Mouse (Mus musculus): Measurements from ENCODE around the gene Rcsd1.

Rcsd1 gene

DNA sequence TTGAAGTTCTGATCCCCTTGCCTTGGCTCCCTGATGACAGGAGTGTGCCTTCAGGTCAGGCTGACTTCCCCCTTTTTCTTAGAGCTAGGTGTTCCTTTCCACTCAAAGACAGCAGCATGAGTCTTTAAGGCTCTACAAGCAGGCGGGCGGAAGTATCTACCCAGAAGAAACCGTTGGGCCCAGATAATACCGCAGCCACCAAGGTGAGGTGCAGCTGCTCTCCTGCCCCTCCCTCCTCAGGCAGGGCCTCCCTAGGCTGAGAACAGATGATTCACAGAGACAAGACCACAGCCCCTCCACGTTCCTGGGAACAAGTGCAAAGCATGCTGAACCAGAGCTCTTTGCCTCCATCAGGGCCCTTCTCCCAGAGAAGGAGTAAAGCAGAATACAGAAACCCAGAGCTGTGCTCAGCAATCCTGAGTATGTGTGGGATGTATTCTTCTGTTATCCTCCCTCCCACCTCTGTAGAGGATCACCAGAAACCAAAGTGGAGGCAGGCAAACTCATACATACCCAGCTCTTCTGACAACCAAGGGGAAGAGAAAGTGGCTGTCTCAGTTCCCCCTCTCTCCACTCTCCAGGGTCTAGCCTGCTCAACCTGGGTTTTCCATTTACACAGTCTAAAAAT is at the start of gene Rcsd1:
Gene Rcsd1, minus strand, starts transcription at position 129 of the 628 bp plus-strand sequence.
- no peak for DNase-seq

DNA sequence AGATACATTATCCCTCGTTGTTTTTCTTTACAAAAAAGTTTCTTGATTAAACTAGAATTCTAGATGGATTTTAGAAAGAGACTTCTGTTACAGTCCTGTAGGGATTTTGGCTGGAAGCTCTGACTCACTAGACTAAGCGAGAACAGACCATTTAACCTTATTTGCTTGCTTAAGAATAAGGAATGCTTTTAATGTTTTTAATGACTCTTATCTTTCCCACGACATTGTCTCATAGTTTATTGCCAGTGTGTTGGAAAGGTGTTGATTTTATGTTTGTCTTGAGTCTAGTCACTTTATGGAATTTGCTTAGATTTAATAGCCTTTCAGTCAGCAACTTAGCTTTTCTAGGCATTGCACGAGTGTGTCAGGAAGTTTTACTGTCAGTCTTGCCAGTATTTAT is 45.6 kb upstream of the Rcsd1 start:
- DNase-seq: no peak

DNA sequence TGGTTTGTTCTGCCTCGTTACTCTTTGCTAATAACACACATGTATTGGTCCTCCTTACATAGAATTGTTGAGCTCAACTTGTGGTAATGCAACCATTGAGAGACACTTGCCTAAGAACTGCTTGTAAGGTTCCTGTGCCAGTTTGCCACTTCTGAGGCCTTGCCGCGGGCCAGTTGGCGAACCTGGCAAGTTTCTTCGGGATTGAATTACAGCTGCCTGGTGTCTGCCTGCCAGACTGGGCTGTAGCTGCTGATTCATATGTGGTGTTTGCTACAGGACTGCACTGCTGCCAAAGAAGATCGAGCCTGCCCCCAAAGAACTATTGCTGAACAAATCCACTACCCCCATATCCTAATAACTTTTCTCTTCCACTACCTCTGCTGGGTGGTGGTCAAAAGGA is 44.6 kb upstream of the Rcsd1 start:
- no peak for DNase-seq

DNA sequence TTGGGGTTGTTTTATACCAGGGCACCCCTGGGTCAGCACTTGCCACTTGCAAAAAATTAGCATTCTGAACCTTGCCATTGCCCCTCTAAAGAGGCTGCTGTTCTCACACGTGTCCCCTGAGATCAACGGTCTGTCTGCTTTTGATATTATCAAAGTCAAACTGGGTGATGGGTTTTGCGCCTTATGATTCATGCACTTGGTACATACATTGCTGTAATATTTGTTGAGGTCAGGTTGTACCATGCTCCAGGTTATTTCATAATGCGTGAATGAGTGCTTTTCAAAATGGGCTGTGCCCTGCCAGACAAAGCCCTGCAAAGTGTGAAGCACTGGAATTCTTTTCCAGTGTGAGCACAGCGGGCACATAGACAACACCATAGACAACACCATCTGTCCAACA is 42.3 kb upstream of the Rcsd1 start:
- DNase-seq: no peak

GRCm38 (mm10) chr1:165751142-165751541 is 41.6 kb upstream of the Rcsd1 start:
- no peak for DNase-seq

DNA sequence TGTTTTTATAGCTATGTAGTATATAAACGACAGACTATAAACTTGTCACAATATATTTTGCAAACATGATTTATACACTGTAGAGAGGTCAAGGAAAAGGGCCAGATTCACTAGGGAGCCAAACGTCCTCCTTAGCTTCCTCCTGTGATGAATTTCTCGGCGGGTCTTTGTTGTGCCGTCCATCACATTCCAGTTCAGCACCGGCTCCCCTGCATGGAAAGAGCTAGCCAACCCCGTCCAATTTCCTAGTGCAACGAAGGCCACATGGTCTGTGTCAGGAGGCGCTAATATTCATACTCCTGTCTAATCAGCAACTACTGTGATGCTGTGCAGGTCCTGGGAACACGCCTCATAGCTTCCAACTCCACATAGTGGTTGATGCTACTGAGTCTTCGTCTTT is 38.5 kb upstream of the Rcsd1 start:
- DNase-seq: peak in 1 of 2 experiments; percentile 3

DNA sequence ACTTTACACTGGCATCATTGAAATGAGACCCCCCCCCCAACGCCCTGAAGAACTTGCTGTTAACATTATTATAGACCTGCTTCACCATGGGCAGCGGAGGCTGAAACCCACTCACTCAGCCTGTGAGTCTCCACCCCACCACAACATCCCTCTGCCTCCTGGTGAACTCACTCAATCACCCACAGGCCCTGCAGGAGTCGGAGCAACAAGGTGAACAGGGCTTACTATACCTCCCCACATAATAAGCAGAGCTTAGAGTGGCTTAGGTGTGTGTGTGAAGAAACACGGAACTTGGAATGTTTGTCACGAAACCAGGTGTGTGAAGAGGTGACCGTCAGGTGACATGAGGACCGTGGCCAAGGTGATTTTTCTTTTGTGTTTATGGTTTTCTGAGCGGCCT is 32.4 kb upstream of the Rcsd1 start:
- no peak for DNase-seq

GRCm38 (mm10) chr1:165738985-165739384 is 29.4 kb upstream of the Rcsd1 start:
- no peak for DNase-seq

- DNase-seq: no peak
These were observed 28.3 kb upstream of the Rcsd1 start for GRCm38 (mm10) chr1:165737867-165738266.

DNA sequence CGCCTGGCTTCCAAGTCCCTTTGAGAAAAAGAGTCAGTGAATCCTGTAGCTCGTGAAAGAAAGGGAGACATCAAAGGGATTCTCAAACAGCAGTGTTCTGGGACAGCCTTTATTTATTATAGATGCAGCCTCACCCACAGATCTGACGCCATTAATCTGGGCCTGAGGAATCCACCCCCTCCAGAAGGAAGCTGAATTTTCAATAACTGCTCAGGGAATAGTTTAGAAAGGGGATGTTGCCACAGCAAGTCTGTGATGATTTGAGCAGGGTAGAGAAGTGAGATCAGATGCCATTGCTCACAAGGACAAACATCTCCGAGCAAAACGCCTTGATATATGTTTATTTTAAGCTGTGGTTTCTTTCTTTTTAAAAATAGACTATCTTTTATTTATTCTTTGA is 27.9 kb upstream of the Rcsd1 start:
- DNase-seq: peak in 1 of 2 experiments; percentile 22

DNA sequence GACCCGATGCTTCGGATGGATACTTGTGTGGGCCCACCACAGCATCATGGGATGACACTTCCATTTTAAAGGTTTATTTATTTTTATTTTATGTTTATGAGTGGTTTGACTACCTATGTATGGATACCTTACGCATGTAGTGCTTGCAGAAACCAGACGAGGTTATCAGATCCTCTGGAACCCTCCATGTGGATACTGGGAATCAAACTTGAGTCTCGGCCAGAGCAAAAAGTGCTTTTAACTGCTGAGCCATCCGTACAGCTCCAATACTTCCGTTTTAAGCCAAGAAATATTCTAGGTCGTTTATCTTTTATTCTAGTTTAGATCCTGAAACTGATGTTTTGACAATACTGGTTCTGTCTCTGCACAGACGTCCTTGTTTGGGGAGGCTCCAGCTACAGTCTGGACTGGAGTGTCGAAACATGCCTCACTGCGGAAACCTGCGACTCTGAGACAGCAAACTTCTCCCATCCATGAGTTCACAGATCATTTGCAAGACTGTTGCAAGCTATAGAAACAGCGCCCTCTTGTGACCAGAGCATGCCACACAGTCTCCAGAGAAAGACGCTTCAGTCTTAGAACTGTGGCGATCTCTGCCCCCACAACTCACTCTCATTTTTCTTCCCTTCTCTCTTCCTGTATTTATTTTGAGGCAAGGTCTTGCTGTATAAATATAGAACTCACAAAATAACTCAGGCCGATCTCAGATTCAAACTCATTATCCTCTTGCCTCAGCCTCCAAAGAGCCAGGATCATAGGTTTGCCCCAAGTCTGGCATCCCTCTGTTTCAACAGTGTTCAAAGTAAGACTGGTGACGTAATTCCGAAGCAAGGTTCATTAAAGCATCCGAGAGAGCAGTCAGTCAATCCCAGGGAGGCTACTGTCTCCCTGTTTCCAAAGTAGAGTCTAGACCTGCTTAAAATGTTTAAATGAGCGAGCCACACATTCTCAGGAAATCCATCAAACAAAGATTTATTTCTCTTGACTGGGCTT is 26.6 kb upstream of the Rcsd1 start:
- peak; percentile 83 to 90 for DNase-seq

- no peak for DNase-seq
These were observed 25.3 kb upstream of the Rcsd1 start for GRCm38 (mm10) chr1:165734840-165735239.

DNA sequence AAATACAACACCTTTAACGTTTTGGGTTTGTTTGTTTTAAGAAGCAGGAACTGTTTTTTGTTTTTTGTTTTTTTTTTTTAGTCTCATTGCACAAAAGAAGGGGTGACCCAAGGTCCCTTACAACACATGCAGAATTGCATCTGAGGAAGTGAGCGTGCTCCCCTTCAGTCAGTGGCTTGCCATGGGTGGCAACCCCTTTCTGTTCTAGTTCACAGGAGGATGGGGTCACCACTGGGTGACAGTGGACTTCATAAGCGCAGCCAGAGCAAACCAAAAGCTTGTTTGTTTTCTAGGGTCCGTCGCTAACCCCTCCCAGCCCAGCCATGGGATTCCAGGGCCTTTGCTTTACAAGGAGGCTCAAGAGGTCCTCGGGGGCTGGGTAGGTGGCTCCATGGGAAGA is 22.0 kb upstream of the Rcsd1 start:
- DNase-seq: no peak

DNA sequence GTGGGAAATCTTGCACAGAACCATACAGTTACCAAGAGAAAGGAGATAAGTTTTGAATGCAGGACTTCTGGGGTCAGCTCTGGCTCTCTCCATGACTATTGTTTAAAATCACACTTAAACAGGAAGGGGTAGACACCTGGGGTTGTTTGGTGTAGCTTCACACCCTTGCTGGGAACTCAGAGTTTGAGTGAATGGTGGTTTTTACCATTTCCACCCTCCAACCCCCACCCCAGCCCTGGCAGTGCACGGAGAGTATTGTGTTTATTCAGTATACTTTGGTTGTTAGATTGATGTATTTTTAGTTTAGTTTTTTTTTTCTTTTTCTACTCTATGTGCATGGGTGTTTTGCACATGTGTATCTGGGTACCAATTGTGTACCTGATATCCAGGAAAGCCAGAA is 20.6 kb upstream of the Rcsd1 start:
- DNase-seq: no peak

- DNase-seq: no peak
These were observed 18.6 kb upstream of the Rcsd1 start for GRCm38 (mm10) chr1:165728057-165728639.

DNA sequence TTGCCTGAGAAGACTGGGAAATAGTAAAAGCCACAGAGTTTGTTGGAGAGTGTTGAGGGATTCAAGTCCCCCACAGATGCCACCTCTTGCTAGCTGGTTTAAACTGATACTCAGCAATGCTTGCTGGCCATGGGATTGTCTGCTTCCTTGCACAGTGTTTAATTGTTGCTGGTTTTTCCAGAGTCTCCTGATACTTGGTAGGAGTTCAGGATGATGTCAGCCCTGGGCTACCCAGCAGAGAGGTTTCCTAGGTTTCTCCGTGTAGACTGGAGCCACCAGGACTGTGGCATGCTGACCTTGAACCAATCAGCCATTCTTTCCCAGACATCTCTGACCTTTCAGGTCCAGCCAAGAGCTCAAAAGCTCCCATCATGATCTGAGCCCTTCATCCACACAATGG is 17.4 kb upstream of the Rcsd1 start:
- no peak for DNase-seq

- DNase-seq: no peak
These were observed 15.6 kb upstream of the Rcsd1 start for GRCm38 (mm10) chr1:165725039-165725644.

GRCm38 (mm10) chr1:165724219-165725033 is 14.9 kb upstream of the Rcsd1 start:
- DNase-seq: no peak

- DNase-seq: no peak
These were observed 13.1 kb upstream of the Rcsd1 start for GRCm38 (mm10) chr1:165722531-165723123.

GRCm38 (mm10) chr1:165718543-165719105 is 9.1 kb upstream of the Rcsd1 start:
- peak in 1 of 2 experiments; percentile 36 for DNase-seq

DNA sequence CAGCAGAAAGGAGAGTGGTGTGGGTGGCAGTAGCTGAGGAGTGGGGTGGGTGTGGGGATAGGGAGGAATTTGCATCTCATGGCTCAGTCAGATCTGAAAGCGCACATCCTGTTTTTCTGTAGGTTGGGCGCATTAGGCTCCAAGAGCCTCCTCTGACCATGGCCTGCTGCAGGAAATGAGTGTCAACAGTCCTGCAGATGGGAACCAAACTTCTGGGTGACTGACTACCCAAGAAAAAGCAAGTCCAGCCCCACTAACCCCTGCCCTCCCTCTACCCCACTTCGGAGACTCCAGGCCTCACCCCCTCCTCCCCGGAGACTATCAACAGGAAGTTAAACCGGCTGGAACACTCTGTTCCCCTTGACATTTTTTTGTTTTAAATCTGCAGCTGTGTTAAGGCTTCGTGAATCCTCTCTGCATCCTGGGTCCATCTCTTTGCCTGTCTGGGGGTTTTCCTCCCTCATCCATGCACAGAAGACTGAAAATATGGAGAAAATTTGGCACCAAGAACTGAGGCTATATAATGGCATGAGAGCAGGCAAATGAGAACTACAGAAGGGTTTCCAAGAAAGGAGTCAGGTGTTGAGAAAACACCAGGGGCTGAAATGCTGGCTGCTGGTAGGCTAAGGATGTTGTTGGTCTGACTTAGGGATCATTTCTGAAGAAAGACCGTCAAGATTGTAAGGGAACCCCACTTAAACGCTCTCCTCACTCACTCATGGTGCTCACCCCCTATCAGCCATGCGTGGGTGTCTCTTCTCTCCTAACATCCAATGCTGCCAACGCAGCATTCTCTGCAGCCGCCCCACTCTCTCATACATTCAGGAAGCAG is 8.4 kb upstream of the Rcsd1 start:
- peak; percentile 68 to 79 for DNase-seq

Measured in lung, postnatal 4 days (tissue).